18 mouse cellular contexts compared by ENCODE assay signal in the genomic region with DNA sequence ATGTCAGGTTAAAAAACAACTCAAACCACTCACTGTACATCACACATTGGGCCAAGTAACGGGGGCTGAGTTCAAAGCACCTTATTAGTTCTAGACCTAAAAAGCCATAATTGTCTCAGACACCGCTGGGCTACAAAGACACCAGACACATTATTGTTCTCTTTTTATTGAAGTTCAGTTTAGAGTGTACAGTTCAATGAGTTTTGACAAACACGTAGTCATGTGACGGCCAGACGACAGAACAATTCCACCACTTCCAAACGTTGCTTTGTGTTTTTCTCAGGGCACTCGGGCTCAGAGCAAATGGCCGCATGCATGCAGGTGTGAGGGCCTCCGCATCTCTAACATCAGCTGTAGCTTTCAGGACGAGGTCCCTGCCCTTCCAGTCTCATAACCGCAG.
A peak's percentile ranks its signal among the peaks of the same experiment; 100 is the strongest.
DNase-seq lines count a peak whose midpoint lies in the region; ATAC-seq and TF ChIP-seq lines count a peak whose summit lies in the region.
"Had no signal": no experiment of that assay in that cellular context is flagged by ENCODE, and none has a peak within 500 bp of the region (broad histone marks: within the 10 kb centered on the region; RNA-seq: fewer than 3 reads in every experiment).

No protein-coding gene starts in this region.

- H3K9me3 ChIP-seq in liver, postnatal 0 days (ENCODE audit: low read length), result no peaks in the 10 kb centered on the region
- H3K9me3 ChIP-seq: embryonic facial prominence, embryonic 10.5 days; G1E; heart, embryonic 12.5 days had no signal

- no peak for DNase-seq in liver, postnatal 0 days
- no peak for DNase-seq in liver
- peak; percentile 64 for DNase-seq in Muller cell, postnatal 12 days (ENCODE audit: inconsistent ontology term)
- DNase-seq in brain, embryonic 14.5 days (ENCODE audit: low read depth), result peak; percentile 56
- DNase-seq in cerebellum, adult 2 months, result no peak
- no peak for DNase-seq in ovary, postnatal 10 days (ENCODE audit: low spot score)
- DNase-seq: adrenal gland, postnatal 10 days; cerebellum, adult 18-20 months; cerebellum, postnatal 10 days; gastrocnemius, adult 2 months; gastrocnemius, postnatal 25 days had no signal

- no peak for TF ChIP-seq POLR2A in brain, embryonic 14.5 days (IDR thresholded peaks at IDR 0.05; ENCODE audit: borderline replicate concordance, extremely low read depth, insufficient read depth, insufficient read length, poor library complexity, severe bottlenecking)
- TF ChIP-seq POLR2A in cerebellum, adult 2 months (IDR thresholded peaks at IDR 0.05; ENCODE audit: borderline replicate concordance, insufficient read depth, low read length), result no peak

- H3K4me1 ChIP-seq in liver, postnatal 0 days (ENCODE audit: insufficient read depth), result peaks cover 25% of the 10 kb centered on the region
- no peaks in the 10 kb centered on the region for H3K4me1 ChIP-seq in cerebellum, adult 2 months (ENCODE audit: control insufficient read depth, insufficient read depth, low read length)

- H3K4me2 ChIP-seq in liver, postnatal 0 days (ENCODE audit: low read depth, low read length), result no peak overlapping the region
- H3K4me2 ChIP-seq: heart, embryonic 12.5 days; hindbrain, embryonic 14.5 days had no signal

- TF ChIP-seq CTCF in liver, postnatal 0 days (IDR thresholded peaks at IDR 0.05; ENCODE audit: low read depth), result no peak
- TF ChIP-seq CTCF in brain, embryonic 14.5 days (IDR thresholded peaks at IDR 0.05; ENCODE audit: borderline replicate concordance, extremely low read depth, insufficient read depth, insufficient read length), result no peak
- no peak for TF ChIP-seq CTCF in cerebellum, adult 2 months (IDR thresholded peaks at IDR 0.05; ENCODE audit: borderline replicate concordance, insufficient read depth, low read depth, low read length)

- no peak for ATAC-seq in liver, postnatal 0 days
- ATAC-seq: CD4-positive, CD25-positive, alpha-beta regulatory T cell, adult 4 months; forebrain, embryonic 16.5 days had no signal

- WGBS in liver, postnatal 0 days (ENCODE audit: insufficient replicate concordance), result 69% methylated on average over 11 of the region's 11 CpGs
- WGBS in cerebellum, adult 2 months, result 67% methylated on average over 11 of the region's 11 CpGs

- H3K4me3 ChIP-seq in liver, postnatal 0 days (ENCODE audit: low read depth, low read length), result no peak overlapping the region
- H3K4me3 ChIP-seq in cerebellum, adult 2 months (replicated peaks; ENCODE audit: insufficient read depth, low read depth, low read length), result no peak overlapping the region
- H3K4me3 ChIP-seq: embryonic facial prominence, embryonic 10.5 days; gastrocnemius, adult 2 months; heart, embryonic 12.5 days; hindbrain, embryonic 10.5 days had no signal

- H3K27ac ChIP-seq in liver, postnatal 0 days (ENCODE audit: low read depth), result peak overlapping the region; percentile 67
- no peak overlapping the region for H3K27ac ChIP-seq in cerebellum, adult 2 months (ENCODE audit: insufficient read depth, low read length)
- H3K27ac ChIP-seq: embryonic facial prominence, embryonic 10.5 days; gastrocnemius, adult 2 months; hindbrain, embryonic 10.5 days; hindbrain, embryonic 14.5 days had no signal

- H3K9ac ChIP-seq in liver, postnatal 0 days (replicated peaks), result no peak overlapping the region
- H3K9ac ChIP-seq: heart, embryonic 12.5 days; hindbrain, embryonic 14.5 days had no signal

- H3K36me3 ChIP-seq in liver, postnatal 0 days (replicated peaks; ENCODE audit: insufficient read depth, low read length), result no peaks in the 10 kb centered on the region
- H3K36me3 ChIP-seq: embryonic facial prominence, embryonic 10.5 days; G1E; heart, embryonic 12.5 days; hindbrain, embryonic 10.5 days had no signal

- H3K27me3 ChIP-seq in liver, postnatal 0 days (ENCODE audit: insufficient read depth, low read length), result no peaks in the 10 kb centered on the region
- no peaks in the 10 kb centered on the region for H3K27me3 ChIP-seq in cerebellum, adult 2 months (ENCODE audit: control insufficient read depth, insufficient read depth, low read length)
- H3K27me3 ChIP-seq: heart, embryonic 12.5 days had no signal

- TF ChIP-seq EP300 in liver, postnatal 0 days (IDR thresholded peaks at IDR 0.05; ENCODE audit: low read depth), result no peak

Comparison
In these comparisons a context has a peak if more than half of its experiments do, and no peak if none do; other contexts are left out.
1. DNase-seq: peak in Muller cell, postnatal 12 days (single experiment) and brain, embryonic 14.5 days (single experiment); none in liver, postnatal 0 days (single experiment), liver (single experiment), cerebellum, adult 2 months (0 of 2) and ovary, postnatal 10 days (single experiment).